Mouse (Mus musculus) hindbrain, embryonic 10.5 days (tissue): ENCODE measurements around the gene Gm20538. TPM values are rescaled to one million over a fixed set of nuclear protein-coding genes. Genes with fewer than 3 reads are reported as not detected.
A peak's percentile ranks its signal among the peaks of the same experiment; 100 is the strongest.

Source experiments
- DNase-seq: peaks from one replicate; pipeline ENCODE4 v3.0.0-alpha.2; 2017; ENCODE audit warnings: low spot score
- H3K27ac ChIP-seq: fragments of 300-500 bp; sonication (generic); 2 replicates; pipeline ENCODE4 v1.5.1; 2016; ENCODE audit warnings: mild to moderate bottlenecking, moderate library complexity
- H3K27me3 ChIP-seq: fragments of 300-500 bp; sonication (generic); 2 replicates; pipeline ENCODE4 v1.6.1; 2016; ENCODE audit warnings: mild to moderate bottlenecking; ENCODE audit not compliant: poor library complexity, insufficient read depth, severe bottlenecking
- H3K36me3 ChIP-seq: fragments of 300-500 bp; sonication (generic); 2 replicates; pipeline ENCODE4 v1.6.1; 2016; ENCODE audit warnings: mild to moderate bottlenecking, moderate library complexity
- H3K4me1 ChIP-seq: fragments of 300-500 bp; sonication (generic); replicated peaks from 2 replicates; pipeline ENCODE4 v1.6.1; 2016; ENCODE audit warnings: mild to moderate bottlenecking
- H3K4me3 ChIP-seq: fragments of 300-500 bp; sonication (generic); 2 replicates; pipeline ENCODE4 v1.5.1; 2016; ENCODE audit warnings: mild to moderate bottlenecking, moderate library complexity
- H3K9me3 ChIP-seq: fragments of 300-500 bp; sonication (generic); 2 replicates; pipeline ENCODE4 v1.6.1; 2016; ENCODE audit warnings: mild to moderate bottlenecking, moderate library complexity
- WGBS: fragments of 180-500 bp; shearing (Covaris S2); methylation state at CpG from one replicate; pipeline ENCODE4 v1.1.7; 2016; 5-methylcytosine and 5-hydroxymethylcytosine counted together
- polyA plus RNA-seq: library from polyadenylated mRNA; unstranded; fragments of >200 nt; fragmentation: Nextera tagmentation; extraction: Ambion mirVana; gene quantifications from 2 replicates; pipeline ENCODE4 v1.2.1, GENCODE M21; 2016

The Gm20538 gene
- not detected in 2 replicates for polyA plus RNA-seq

DNA sequence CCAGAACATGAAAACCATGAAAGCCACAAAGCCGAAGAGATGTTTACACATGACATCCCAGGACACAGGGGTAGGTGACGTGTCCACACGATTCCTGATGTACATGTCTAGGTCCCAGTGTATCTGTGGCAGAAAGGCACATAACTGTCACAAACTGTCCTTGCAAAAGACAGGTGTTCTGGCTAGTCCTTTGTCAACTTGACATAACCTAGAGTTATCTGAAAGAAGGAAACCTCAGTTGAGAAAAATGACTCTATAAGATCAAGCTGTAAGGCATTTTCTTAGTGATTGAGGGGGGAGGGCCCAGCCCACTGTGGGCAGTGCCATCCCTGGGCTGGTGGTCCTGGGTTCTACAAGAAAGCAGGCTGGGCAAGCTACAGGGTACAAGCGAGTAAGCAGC lies at the start of gene Gm20538:
Gene Gm20538, minus strand, starts transcription at position 101 of the 400 bp plus-strand sequence.
- peaks cover 3% of the 10 kb centered on the region; the same call in 1 of the 2 replicates for H3K27me3 ChIP-seq
- H3K27ac ChIP-seq, result no peak within 1 kb of the TSS
- H3K9me3 ChIP-seq, result no peaks in the 10 kb centered on the region
- peaks cover 59% of the 10 kb centered on the region for H3K36me3 ChIP-seq
- H3K4me3 ChIP-seq, result no peak within 1 kb of the TSS
- H3K4me1 ChIP-seq, result peaks cover 19% of the 10 kb centered on the region
- WGBS, result 97% methylated on average over 4 of the region's 4 CpGs
- DNase-seq, result no peak

DNA sequence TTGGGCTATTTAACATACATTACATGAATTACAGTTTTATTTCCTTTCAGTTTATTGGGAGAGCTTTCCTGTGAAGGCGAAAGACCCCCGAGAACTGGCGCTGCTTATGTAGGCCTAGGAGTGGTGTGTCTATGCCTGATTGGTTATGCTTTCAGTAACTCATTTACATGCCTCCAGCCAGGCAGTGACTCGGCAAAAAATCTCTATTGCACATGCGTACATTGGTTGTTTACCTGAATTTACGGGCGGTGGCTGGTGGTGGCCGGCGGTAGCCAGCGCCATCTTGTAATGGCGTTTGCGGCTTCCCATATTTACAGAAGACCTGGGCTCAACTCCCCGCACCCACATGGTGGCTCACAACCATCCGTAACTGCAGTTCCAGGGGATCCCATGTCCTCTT lies 41.5 kb upstream of the Gm20538 start:
- H3K27me3 ChIP-seq, result peaks cover 24% of the 10 kb centered on the region
- DNase-seq, result no peak
- H3K4me1 ChIP-seq, result peaks cover 19% of the 10 kb centered on the region
- H3K27ac ChIP-seq, result no peak overlapping the region
- WGBS, result 95% methylated on average over 14 of the region's 14 CpGs
- no peaks in the 10 kb centered on the region for H3K9me3 ChIP-seq
- H3K4me3 ChIP-seq, result no peak overlapping the region
- no peaks in the 10 kb centered on the region for H3K36me3 ChIP-seq

DNA sequence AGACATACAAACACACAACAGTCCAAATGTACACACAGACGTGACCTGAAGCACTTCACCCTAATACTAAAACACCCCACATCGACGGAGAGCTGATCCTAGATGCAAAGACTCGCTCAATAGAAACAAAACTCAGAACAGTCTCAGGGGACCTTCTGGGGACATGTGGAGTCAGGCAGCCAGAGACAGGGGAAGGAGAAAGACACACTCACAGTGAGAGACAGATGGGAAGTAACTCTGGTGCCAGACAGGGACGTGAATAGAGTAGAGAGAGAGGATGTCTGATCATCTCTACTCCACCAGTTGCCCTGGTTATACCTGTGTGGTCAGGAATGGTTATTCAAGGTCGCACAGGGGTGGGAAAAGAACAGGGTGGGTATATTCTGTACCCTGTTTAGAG lies 39.0 kb upstream of the Gm20538 start:
- Histone ChIP-seq H3K9me3 (no peaks in the 10 kb centered on the region), H3K27ac (no peak overlapping the region), H3K4me3 (no peak overlapping the region), H3K27me3 (peaks cover 30% of the 10 kb centered on the region), H3K4me1 (peaks cover 18% of the 10 kb centered on the region), H3K36me3 (no peaks in the 10 kb centered on the region)
- WGBS, result 75% methylated on average over 6 of the region's 6 CpGs
- no peak for DNase-seq

DNA sequence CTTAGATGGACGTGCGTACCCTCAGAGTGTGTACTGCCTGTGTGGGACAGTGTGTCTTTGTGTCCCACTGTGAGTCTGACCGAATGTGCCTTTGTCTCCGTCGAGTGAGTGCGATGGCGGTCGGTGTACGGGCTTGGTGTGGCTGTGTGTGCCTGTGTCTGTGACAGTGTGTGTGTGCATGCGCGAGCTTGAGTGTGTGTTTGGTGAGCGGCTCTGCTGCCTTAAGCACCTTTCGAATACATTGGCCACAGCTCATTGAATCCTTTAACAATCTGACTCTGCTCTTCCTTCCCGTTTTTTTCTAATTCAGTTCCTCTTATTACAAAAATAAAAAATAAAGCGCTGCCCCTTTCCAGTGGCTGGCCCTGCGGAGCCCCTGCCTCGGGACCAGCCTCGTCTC lies 38.4 kb upstream of the Gm20538 start:
- Histone ChIP-seq H3K27me3 (peaks cover 37% of the 10 kb centered on the region), H3K4me3 (no peak overlapping the region), H3K36me3 (no peaks in the 10 kb centered on the region), H3K9me3 (no peaks in the 10 kb centered on the region), H3K27ac (peak overlapping the region; percentile 9; the same call in 1 of the 2 replicates), H3K4me1 (peaks cover 18% of the 10 kb centered on the region)
- no peak for DNase-seq
- WGBS, result 83% methylated on average over 18 of the region's 18 CpGs

DNA sequence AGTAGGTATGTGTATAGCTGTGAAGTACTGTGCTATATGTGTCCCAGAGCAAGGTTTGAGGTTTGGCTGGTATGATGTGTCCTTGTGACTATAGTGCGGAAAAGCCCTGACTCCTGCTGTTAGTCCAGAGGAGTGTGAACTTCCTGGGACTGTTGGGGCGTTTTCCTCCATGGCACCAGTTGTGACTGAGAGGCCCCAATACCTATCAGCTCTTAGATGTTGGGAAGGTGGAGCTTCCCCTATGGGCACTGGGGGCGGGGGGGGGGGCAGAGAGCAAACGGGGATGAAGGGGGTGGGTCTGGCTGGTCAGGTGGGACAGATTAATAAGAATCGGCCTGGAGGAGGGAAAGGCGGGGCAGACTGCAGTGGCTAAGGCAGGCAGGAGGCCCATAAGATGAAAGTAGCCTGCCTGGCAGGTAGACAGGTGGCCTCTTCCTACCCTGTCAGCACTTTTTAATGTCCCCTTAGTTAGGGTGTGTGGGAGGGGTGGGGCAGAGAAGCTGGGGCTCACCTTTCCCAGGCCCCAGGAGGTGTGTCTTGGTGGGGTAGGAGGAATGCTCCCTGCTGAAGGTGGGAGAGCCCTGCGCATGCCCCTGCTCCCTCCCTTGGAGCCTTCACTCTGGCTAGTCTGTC lies 37.1 kb upstream of the Gm20538 start:
- Histone ChIP-seq H3K36me3 (no peaks in the 10 kb centered on the region), H3K4me1 (peaks cover 18% of the 10 kb centered on the region), H3K9me3 (no peaks in the 10 kb centered on the region), H3K27me3 (peaks cover 49% of the 10 kb centered on the region), H3K27ac (no peak overlapping the region), H3K4me3 (no peak overlapping the region)
- DNase-seq, result no peak
- 44% methylated on average over 7 of the region's 7 CpGs for WGBS

DNA sequence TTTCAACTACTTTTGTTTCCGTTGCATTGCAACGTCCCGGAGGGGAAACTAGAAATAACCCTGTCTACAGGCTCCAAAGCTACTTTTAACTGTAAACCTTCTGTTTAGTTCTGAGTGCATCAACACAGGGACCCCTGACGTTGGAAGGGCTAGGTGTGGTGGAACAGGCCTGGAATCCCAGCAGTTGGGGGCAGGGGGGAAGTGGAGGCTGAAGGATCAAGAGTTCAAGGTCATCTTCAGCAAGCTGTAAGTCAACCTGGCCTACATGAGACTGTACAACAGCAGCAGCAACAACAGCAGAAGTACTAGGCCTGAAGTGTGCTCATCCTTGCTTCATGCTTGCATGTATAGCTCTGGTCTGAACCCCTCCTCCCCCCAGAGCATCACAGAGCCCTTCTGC lies 35.4 kb upstream of the Gm20538 start:
- peaks cover 66% of the 10 kb centered on the region for H3K27me3 ChIP-seq
- H3K27ac ChIP-seq, result no peak overlapping the region
- no peak overlapping the region for H3K4me3 ChIP-seq
- H3K9me3 ChIP-seq, result no peaks in the 10 kb centered on the region
- 30% methylated on average over 4 of the region's 4 CpGs for WGBS
- no peak for DNase-seq
- H3K4me1 ChIP-seq, result peaks cover 18% of the 10 kb centered on the region
- H3K36me3 ChIP-seq, result no peaks in the 10 kb centered on the region

DNA sequence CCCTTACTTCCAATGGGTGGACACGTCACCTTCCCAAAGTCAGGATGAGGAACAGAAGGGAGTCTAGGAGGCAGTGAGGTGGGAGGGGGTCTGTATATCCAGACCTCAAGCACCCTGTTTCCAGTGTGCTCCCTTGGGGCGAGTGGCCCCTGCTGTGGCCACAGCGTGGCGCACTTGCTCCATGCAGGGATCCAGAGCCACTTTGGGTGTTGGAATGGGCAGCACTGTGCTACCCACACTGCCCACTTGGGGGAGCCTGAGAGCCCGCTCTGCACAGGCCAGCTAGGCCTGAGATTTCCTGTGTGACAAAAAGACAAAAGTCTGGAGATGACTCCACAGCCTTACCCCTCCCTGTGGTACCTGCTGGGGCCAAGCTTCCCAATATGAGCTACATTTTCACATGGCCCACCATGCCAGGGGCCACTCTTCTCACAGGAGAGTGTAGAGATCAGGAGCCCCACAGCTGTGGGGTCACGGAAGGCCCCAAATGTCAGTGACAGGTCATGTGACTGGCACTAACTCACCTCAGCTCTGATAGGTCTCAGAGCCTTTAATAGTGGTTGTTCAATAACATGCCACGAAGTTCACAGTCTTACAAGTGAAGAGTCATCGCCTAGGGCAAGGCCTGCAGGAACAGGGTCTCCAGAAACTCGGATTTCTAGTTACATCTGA lies 30.1 kb upstream of the Gm20538 start:
- 34% methylated on average over 9 of the region's 9 CpGs for WGBS
- H3K36me3 ChIP-seq, result no peaks in the 10 kb centered on the region
- no peaks in the 10 kb centered on the region for H3K9me3 ChIP-seq
- H3K27ac ChIP-seq, result no peak overlapping the region
- peaks cover 50% of the 10 kb centered on the region for H3K27me3 ChIP-seq
- peak; percentile 93 for DNase-seq
- H3K4me3 ChIP-seq, result no peak overlapping the region
- peaks cover 12% of the 10 kb centered on the region for H3K4me1 ChIP-seq

DNA sequence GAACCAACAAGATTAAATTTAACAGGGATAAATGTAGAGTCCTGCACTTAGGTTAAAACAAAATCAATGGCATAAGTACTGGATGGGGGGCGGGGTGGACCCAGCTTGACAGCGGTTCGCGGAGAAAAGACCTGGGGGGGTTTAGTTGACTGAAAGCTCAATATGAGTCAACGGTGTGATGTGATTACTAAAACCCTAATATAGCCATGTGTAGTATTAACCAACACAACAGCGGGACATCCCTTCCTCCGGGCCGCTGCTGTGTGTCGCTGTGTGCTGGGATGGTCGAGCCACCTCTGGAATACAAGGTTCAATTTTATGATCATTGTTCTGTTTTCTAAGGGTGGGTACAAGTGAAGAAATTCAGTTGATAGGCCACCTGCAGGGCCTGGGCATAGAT lies 29.5 kb upstream of the Gm20538 start:
- WGBS, result 87% methylated on average over 10 of the region's 10 CpGs
- no peaks in the 10 kb centered on the region for H3K36me3 ChIP-seq
- H3K27ac ChIP-seq, result no peak overlapping the region
- H3K9me3 ChIP-seq, result no peaks in the 10 kb centered on the region
- peaks cover 43% of the 10 kb centered on the region for H3K27me3 ChIP-seq
- H3K4me1 ChIP-seq, result peaks cover 8% of the 10 kb centered on the region
- no peak for DNase-seq
- H3K4me3 ChIP-seq, result no peak overlapping the region

DNA sequence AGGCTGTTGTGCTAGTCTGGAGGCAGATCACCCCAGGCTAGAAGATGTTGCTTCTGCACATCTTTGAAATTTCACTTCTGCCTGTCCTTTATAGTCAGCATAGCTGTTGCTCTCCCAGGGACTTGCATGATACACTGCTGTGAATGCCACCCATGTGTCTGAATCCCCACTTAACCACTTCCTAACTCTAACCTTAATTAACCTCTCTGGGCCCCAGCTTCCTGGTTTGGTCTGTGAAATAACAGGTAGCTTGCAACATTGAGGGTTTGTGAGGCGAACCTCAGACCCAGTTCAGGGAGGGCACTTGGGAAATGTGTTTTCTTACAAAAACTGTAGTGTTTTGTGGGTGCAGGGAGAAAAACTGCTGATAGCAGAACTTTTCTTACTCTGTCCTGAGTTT lies 25.4 kb upstream of the Gm20538 start:
- peaks cover 32% of the 10 kb centered on the region for H3K36me3 ChIP-seq
- H3K4me1 ChIP-seq, result peaks cover 7% of the 10 kb centered on the region; the same call in 1 of the 2 replicates
- H3K4me3 ChIP-seq, result no peak overlapping the region
- no peak overlapping the region for H3K27ac ChIP-seq
- WGBS, result 67% methylated on average over 1 of the region's 1 CpGs
- no peaks in the 10 kb centered on the region for H3K9me3 ChIP-seq
- 0 out of 2 replicates have a peak, but pooled peaks cover 5% of the 10 kb centered on the region for H3K27me3 ChIP-seq
- DNase-seq, result no peak

DNA sequence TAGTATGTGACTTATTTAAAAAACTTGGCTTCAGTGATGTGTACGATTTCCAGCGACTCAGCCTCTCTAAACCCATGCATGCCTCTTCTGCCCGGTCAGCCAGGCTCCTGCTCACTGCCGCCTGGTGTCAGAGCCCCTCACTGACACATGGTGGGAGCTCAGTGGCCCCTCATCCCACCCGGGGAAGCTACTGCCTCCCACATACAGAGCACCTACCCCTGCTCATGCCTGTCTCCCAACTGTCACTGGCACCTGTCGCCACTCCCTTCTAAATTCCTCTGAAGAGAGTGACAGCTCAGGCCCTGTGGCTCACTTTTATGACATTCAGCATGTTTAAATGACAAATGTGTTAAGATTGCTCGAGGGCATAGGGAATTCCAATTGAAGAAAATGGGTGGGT lies 23.6 kb upstream of the Gm20538 start:
- Histone ChIP-seq H3K27ac (no peak overlapping the region), H3K27me3 (no peaks in the 10 kb centered on the region), H3K4me1 (no peaks in the 10 kb centered on the region), H3K4me3 (no peak overlapping the region), H3K36me3 (peaks cover 50% of the 10 kb centered on the region), H3K9me3 (no peaks in the 10 kb centered on the region)
- whole genome bisulfite sequencing, result 80% methylated on average over 7 of the region's 7 CpGs
- DNase-seq, result no peak

DNA sequence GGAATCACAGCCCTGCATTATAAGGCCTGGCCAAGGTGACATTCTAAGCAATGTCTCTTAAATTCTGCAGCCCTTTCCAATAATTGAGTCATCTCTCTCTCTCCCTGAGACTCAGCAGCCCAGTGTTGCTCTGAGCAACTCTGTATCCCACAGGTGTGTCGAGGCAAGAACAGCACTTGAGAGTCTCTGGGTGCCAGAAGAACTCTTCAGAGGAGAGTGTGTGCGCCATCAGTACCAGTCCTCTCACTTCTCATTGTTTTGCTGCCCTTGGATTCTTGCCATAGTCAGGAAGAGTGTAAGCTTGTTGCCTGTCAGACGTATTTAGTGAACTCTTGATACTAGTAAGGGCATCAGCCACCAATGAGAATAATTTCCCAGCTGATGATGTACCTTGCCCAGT lies 15.1 kb upstream of the Gm20538 start:
- H3K27me3 ChIP-seq, result no peaks in the 10 kb centered on the region
- DNase-seq, result no peak
- H3K36me3 ChIP-seq, result peaks cover 88% of the 10 kb centered on the region
- no peak overlapping the region for H3K4me3 ChIP-seq
- peaks cover 16% of the 10 kb centered on the region for H3K4me1 ChIP-seq
- H3K27ac ChIP-seq, result no peak overlapping the region
- WGBS, result 90% methylated on average over 3 of the region's 3 CpGs
- no peaks in the 10 kb centered on the region for H3K9me3 ChIP-seq

DNA sequence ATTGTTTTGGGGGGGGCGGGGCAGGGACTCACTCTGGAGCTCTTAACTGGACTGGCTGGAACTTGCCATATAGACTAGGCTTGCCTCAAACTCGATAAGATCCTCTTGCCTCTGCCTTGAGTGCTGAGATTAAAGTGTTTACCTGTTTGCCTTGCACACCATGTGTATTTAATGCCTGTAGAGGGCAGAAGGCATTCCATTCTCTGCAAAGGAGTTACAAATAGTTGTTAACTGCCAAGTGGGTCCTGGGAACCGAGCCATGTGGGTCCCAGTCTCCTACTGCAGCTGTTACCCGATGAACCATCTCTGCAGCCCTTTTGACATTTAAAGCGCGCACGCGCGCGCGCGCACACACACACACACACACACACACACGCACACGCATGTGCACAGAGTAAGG lies 11.4 kb upstream of the Gm20538 start:
- Histone ChIP-seq H3K4me3 (peak overlapping the region; percentile 82), H3K9me3 (no peaks in the 10 kb centered on the region), H3K4me1 (peaks cover 16% of the 10 kb centered on the region), H3K27me3 (0 out of 2 replicates have a peak, but pooled peaks cover 3% of the 10 kb centered on the region), H3K27ac (no peak overlapping the region), H3K36me3 (peaks cover 50% of the 10 kb centered on the region)
- DNase-seq, result no peak
- 96% methylated on average over 14 of the region's 14 CpGs for WGBS

DNA sequence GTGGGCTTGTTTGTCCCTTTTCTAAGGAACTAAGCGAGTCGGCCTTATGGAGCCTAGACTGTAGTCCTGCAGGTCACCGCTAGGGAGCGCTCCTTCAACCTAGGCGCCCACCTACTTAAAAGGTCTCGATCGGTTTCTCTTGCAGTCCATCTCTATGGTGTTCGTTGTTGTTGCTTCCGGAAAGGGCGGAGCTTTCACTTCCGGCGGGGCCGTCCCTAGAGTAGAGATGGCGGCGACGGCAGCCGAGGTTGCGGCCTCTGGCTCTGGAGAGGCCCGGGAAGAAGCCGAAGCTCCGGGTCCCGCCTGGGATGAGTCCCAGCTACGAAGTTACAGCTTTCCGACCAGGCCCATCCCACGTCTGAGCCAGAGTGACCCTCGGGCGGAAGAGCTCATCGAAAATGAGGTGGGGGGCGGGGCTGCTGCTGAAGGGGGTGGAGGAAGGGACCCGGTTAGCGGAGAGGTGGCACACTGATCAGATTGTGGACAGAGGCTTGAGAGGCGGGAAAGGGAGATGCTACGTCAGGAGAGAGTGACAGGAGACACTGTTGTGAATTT lies 10.1 kb upstream of the Gm20538 start, which contains the start of gene Hif1an:
Gene Hif1an, plus strand, starts transcription at position 199 of the 555 bp plus-strand sequence.
- peaks cover 38% of the 10 kb centered on the region for H3K36me3 ChIP-seq
- WGBS, result under 1% methylated on average over 33 of the region's 33 CpGs
- peaks cover 9% of the 10 kb centered on the region; the same call in 1 of the 2 replicates for H3K27me3 ChIP-seq
- H3K9me3 ChIP-seq, result no peaks in the 10 kb centered on the region
- peak within 1 kb of the TSS; percentile 94 for H3K27ac ChIP-seq
- H3K4me3 ChIP-seq, result peak within 1 kb of the TSS; percentile 82
- peak; percentile 96 for DNase-seq
- peaks cover 16% of the 10 kb centered on the region for H3K4me1 ChIP-seq
